Mouse (Mus musculus) cortical plate, adult 2 months (tissue): Measurements from ENCODE around the gene Fhit.

Source experiments
- CTCF ChIP-seq: fragments of 200-500 bp; IDR thresholded peaks from 2 replicates; pipeline ENCODE4 v1.5.1; 2011; ENCODE audit warnings: mild to moderate bottlenecking, control low read depth, low read length; ENCODE audit not compliant: insufficient read depth; ENCODE audit errors: extremely low read depth
- POLR2A ChIP-seq: fragments of 200-500 bp; IDR thresholded peaks from 2 replicates; pipeline ENCODE4 v1.6.1; 2011; ENCODE audit warnings: mild to moderate bottlenecking, low read length, control low read depth; ENCODE audit not compliant: insufficient read depth; ENCODE audit errors: extremely low read depth

DNA sequence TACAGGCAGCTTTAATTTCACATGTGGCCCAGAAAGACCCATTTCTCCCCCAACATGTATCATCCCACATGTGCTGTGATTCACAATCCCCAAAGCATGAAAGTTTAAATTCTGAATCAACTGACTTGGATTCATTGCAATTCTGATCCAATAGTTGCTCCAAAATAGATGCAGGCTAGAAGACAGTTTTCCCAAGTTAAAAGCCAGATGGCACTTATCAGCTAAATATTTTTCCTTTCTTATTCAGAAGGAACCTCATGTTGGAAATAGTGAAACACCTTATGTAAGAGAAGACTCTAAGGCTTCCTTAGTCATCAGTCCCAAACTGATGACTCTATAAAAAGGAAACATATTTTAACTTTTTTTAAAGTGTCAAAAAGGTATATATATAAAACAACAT, 815.9 kb downstream of the Fhit start:
- no peak for TF ChIP-seq CTCF
- TF ChIP-seq POLR2A = no peak
